Mouse (Mus musculus) bone marrow macrophage, adult 2 months (primary cell): ENCODE measurements at regions not wholly inside any gene's neighbourhood (a gene's known extent, or its start where the extent isn't known, plus 50 kb on each side); places are given as distances from the start of the nearest gene placed in this dataset.

Experiments used
- CTCF ChIP-seq: IDR thresholded peaks from 2 replicates; pipeline ENCODE4 v1.5.1; 2012; ENCODE audit warnings: low read depth, mild to moderate bottlenecking, low read length, moderate library complexity
- POLR2A ChIP-seq: IDR thresholded peaks from 2 replicates; pipeline ENCODE4 v1.6.1; 2012; ENCODE audit warnings: mild to moderate bottlenecking, low read depth, low read length, borderline replicate concordance

DNA sequence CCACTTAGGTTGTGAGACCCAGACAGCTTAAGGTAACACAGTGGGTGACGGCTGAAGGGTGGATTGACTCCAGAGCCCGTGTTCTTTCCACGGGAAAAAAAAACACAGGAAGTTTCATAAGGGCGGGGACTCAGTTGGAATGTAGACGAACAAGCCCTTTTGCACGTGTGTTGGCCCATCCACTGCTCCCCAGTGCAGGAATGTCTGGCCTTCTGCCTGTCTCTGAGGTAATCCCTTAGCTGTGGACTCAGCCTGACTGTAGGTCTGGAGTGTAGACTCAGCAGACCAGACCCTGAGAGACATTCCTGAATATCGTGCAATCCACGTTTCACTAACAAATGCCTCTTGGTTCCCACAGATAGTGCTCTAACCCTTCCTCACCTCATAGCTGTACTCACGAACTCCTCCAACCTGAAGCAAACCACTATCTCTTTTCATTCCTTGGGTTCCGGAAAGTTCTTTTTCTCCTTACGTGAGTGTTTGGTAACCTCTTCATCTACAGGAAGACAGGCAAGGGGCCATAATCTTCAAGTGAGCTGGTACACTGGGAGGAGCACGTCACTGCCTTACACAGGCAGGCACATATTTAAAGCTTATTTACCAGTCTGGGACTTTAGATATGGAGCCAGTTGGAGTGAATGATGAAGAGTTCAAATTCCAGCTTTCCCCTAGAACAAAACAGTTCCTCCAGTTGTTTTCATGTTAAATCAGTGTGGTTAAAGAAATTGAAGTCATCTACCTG, 205.6 kb upstream of the Bcor start:
- no peak for TF ChIP-seq CTCF
- no peak for TF ChIP-seq POLR2A
